ENCODE assay signal across 7 mouse cellular contexts in the genomic region with DNA sequence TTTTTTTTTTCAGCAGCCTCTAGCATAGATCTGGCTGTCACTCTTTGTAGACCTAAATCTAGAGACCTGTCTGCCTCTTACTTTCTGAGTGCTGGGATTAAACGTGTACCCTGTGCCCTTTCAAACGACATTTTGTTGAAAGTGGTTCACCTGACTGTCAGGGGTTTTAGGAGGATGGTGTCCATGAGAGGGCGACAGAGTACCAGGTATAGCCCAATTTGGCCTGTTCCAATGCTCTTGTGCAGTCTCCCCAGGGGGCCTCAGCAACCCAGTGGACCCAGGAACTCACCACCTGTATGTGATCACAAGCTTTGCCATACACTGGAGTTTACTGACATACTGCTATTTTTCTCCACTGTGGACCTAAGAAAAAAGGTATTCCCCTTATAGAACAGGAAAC. TPM values are rescaled to one million over a fixed set of nuclear protein-coding genes. Genes with fewer than 3 reads are reported as not detected.
DNase-seq lines count a peak whose midpoint lies in the region.

No protein-coding gene starts in this region.

- DNase-seq in ovary, postnatal 36 days (ENCODE audit: low spot score): peak; percentile 22
- no peak for DNase-seq in ovary, postnatal 10 days (ENCODE audit: low spot score)
- DNase-seq in adrenal gland, adult 18-20 months (ENCODE audit: low spot score in 2 of 2): peak; percentile 44 to 46
- DNase-seq in cerebellum, postnatal 25 days: peak; percentile 64 to 83
- peak; percentile 15 to 64 for DNase-seq in kidney, adult 8-10 months
- DNase-seq in lung, adult 18-20 months: peak; percentile 26 to 54
- peak; percentile 78 for DNase-seq in testis, postnatal 10 days (ENCODE audit: low spot score)

RNA-seq across cellular contexts. Expression of gene Mcm5, which starts 23.1 kb away (rescaled TPM):
- 1 to 10 TPM; 7.3 to 7.5 TPM for total RNA-seq in adrenal gland, adult 18-20 months (2021)

RNA-seq across cellular contexts. Expression of gene Hmox1, which starts 39.1 kb away (rescaled TPM):
- 100 to 1,000 TPM in 1 of 2 experiments, 10 to 100 TPM in 1; 66.8 to 386 TPM for total RNA-seq in adrenal gland, adult 18-20 months (2021)
